Mouse (Mus musculus): ENCODE measurements around the gene Ptpro. TPM values are rescaled to one million over a fixed set of nuclear protein-coding genes. Genes with fewer than 3 reads are reported as not detected.

Gene Ptpro
- polyA plus RNA-seq, 1 experiment from 2014 or later = 2.6 TPM

DNA sequence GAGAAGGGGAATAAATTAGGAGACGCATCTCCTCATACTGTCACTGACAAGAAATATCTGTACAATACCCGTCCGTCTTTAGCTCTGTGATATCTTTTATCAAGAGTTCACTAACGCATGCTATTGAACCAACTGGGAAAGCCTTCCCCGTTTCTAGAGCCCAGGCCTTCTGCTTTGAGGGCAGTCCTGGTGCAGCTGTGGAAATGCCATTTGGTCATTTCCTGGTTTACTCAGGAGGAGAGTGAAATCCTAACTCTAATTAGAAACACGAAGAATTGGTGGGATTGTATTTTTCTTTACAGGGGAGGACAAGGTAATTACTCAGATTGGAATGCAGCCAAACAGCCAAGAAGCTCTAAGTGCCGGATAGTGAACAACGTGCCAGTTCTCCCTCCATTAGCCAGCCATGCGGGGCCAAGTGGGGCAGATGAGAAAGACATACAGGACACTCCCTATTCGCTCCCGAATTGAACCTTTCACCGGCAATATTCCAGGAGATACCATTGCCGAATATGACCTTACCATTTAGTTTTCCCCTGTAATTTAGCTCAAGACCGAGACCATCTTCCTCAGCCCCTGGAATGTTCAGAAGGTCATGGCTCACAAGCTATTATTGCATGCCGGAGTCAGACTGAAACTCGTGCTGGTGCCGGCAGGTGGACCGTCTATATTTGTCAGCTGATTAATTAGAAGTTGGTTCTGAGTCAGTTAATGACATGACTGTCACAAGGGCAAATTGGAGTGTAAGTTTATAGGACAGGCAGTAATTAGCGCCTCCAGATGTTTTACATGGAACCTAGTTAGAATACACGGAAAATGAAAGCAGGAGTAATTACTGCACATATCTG, 43.1 kb downstream of the Ptpro start:
- no peak for ATAC-seq (ENCODE audit: insufficient number of reproducible peaks, low FRiP score, low TSS enrichment, low read depth)
- Histone ChIP-seq H3K36me3 (no peaks in the 10 kb centered on the region), H3K27me3 (no peaks in the 10 kb centered on the region), H3K4me2 (replicated peaks) (no peak overlapping the region), H3K4me1 (0 out of 2 replicates have a peak, but pooled peaks cover 4% of the 10 kb centered on the region), H3K4me3 (replicated peaks) (no peak overlapping the region), H3K9ac (no peak overlapping the region), H3K9me3 (replicated peaks) (no peaks in the 10 kb centered on the region), H3K27ac (replicated peaks) (no peak overlapping the region)
- 47% methylated on average over 20 of the region's 20 CpGs for WGBS

DNA sequence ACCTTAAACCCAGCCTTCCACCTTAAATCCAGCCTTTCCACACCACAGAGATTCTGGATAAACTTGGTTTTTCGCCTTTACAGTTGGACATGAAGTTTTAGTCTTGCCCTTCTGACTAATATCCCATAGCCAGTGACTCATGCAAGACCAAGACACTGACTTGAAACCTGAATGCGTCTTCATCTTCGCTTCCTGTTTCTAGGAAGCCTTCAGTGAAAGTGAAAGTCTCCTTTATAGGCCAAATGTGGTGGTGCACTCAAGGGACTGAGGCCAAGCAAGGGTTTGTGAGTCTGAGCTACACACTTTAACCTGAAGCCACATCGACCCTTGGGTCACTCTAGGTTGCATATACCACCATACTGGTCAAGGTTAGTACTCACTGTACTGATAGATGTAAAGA, 50.4 kb downstream of the Ptpro start:
- 86% methylated on average over 4 of the region's 4 CpGs for WGBS
- no peaks in the 10 kb centered on the region for H3K4me1 ChIP-seq
- no peaks in the 10 kb centered on the region for H3K9me3 ChIP-seq (replicated peaks)
- no peak overlapping the region for H3K9ac ChIP-seq
- H3K27ac ChIP-seq (replicated peaks) = no peak overlapping the region
- H3K4me2 ChIP-seq (replicated peaks) = no peak overlapping the region
- no peaks in the 10 kb centered on the region for H3K27me3 ChIP-seq
- no peak for ATAC-seq (ENCODE audit: insufficient number of reproducible peaks, low FRiP score, low TSS enrichment, low read depth)
- H3K36me3 ChIP-seq = no peaks in the 10 kb centered on the region
- H3K4me3 ChIP-seq (replicated peaks) = no peak overlapping the region

DNA sequence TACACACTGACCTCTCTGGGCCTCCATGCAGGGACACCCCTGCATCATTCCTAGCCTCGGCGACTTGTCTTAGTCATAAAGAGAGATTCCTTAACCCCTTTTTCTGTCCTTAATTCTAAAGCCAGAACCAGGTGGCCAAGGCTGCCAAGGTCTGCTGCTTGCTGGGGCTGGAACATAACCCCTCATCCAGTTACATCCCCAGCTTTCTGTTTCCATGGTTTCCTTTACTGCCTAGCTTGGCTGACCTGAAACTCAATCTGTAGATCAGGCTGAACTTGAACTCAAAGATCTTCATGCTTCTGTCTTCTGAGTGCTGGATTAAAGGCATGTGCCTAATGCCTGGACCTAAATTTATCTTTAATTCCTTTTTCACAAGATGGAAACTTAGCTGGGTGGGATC, 51.7 kb downstream of the Ptpro start:
- no peak for ATAC-seq (ENCODE audit: insufficient number of reproducible peaks, low FRiP score, low TSS enrichment, low read depth)
- 86% methylated on average over 2 of the region's 2 CpGs for WGBS
- Histone ChIP-seq H3K9ac (no peak overlapping the region), H3K4me2 (replicated peaks) (no peak overlapping the region), H3K27ac (replicated peaks) (no peak overlapping the region), H3K36me3 (no peaks in the 10 kb centered on the region), H3K9me3 (replicated peaks) (no peaks in the 10 kb centered on the region), H3K4me3 (replicated peaks) (no peak overlapping the region), H3K4me1 (no peaks in the 10 kb centered on the region), H3K27me3 (no peaks in the 10 kb centered on the region)

DNA sequence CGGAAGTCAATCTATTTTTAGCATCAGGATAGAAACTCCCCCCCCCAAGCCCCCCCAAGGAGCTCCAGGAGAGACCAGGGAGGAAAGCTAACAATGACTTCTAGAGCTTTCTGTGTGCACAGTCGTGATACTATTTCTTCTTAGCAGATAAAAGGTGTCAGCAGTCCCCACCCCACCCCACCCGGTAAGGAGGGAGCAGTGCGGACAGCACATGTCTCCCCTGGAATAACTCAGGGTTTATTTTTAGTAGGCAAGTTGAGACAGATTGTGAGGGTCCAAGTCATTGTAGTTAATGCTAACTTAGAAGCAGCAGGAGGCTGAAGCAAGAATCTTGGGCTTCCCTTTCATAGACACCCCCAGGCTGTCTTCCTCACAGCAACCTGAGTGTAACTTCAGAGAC, 63.1 kb downstream of the Ptpro start:
- no peak for ATAC-seq (ENCODE audit: insufficient number of reproducible peaks, low FRiP score, low TSS enrichment, low read depth)
- no peaks in the 10 kb centered on the region for H3K36me3 ChIP-seq
- H3K27me3 ChIP-seq = no peaks in the 10 kb centered on the region
- H3K4me3 ChIP-seq (replicated peaks) = no peak overlapping the region
- no peak overlapping the region for H3K9ac ChIP-seq
- H3K9me3 ChIP-seq (replicated peaks) = no peaks in the 10 kb centered on the region
- no peak overlapping the region for H3K27ac ChIP-seq (replicated peaks)
- WGBS = 46% methylated on average over 4 of the region's 4 CpGs
- no peak overlapping the region for H3K4me2 ChIP-seq (replicated peaks)
- H3K4me1 ChIP-seq = 0 out of 2 replicates have a peak, but pooled peaks cover 3% of the 10 kb centered on the region

DNA sequence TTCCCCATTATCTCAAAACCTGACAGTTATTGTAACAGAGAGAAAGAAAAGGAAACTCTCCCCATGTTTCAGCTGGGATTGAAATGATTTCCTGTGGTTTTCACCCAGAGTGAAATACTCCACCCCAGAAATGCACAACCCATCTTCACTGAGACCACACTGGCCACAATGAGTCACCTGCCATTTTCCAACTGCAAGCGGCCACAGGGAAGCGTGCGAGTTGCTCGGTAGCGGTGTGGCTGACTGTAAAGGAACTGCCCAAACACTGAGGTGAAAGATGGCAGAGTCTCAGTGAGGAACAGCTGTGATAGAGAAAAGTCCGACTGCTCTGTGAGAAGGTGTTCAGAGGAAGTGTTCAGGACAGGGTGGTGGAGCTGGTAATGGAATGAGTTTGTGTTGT, 64.2 kb downstream of the Ptpro start:
- H3K36me3 ChIP-seq = no peaks in the 10 kb centered on the region
- ATAC-seq (ENCODE audit: insufficient number of reproducible peaks, low FRiP score, low TSS enrichment, low read depth) = no peak
- no peak overlapping the region for H3K4me2 ChIP-seq (replicated peaks)
- H3K27me3 ChIP-seq = no peaks in the 10 kb centered on the region
- no peak overlapping the region for H3K9ac ChIP-seq
- 71% methylated on average over 6 of the region's 6 CpGs for WGBS
- H3K9me3 ChIP-seq (replicated peaks) = no peaks in the 10 kb centered on the region
- H3K4me1 ChIP-seq = 0 out of 2 replicates have a peak, but pooled peaks cover 3% of the 10 kb centered on the region
- no peak overlapping the region for H3K4me3 ChIP-seq (replicated peaks)
- no peak overlapping the region for H3K27ac ChIP-seq (replicated peaks)

DNA sequence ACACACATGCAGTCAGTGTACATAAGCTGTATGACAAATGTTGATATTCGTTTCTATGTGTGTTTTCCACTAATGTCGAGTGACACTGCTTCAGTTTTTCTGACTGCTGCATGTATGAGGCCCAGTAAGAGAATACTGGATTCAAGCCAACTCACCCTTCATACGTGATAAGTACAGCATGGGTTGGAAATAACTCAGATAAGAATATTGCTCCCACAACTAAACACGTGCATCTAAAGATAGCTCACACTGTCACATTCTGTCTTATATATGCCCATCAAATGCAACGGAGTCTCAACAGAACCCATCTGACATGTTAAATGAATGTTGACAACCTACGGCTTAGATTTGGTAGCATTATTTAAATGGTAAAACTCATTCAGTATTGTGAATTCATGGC, 65.4 kb downstream of the Ptpro start:
- Histone ChIP-seq H3K9me3 (replicated peaks) (no peaks in the 10 kb centered on the region), H3K27ac (replicated peaks) (no peak overlapping the region), H3K27me3 (no peaks in the 10 kb centered on the region), H3K4me3 (replicated peaks) (no peak overlapping the region), H3K4me2 (replicated peaks) (no peak overlapping the region), H3K36me3 (no peaks in the 10 kb centered on the region), H3K4me1 (0 out of 2 replicates have a peak, but pooled peaks cover 3% of the 10 kb centered on the region), H3K9ac (no peak overlapping the region)
- WGBS = 60% methylated on average over 6 of the region's 6 CpGs
- ATAC-seq (ENCODE audit: insufficient number of reproducible peaks, low FRiP score, low TSS enrichment, low read depth) = no peak

DNA sequence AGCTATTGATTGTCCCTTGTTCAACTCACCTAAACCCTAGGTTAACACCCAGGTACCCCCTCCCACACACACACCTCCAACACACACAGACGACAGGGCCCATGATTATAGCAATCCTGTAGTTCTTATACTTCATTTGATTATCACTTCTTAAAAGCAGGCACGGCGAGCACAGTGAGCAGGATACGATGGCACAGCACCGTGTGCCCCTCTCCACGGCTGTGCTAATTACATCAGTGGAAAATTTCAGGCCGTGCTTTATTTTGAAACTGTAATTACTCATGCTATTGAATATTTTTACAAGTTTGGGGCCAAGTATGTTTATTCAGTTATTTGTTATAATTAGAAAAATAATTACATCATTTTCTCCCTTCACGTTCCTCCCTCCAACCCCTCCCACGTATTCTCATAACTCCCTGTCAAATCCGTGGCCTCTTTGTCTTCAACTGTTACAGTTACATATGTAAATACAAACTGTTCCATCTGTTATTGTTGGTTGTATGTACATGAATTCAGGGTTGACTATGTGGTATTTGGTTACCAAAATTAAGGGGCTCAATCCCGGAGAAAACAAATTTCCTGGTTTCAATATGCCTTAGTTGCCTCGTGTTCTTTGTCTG, 66.2 kb downstream of the Ptpro start:
- Histone ChIP-seq H3K27ac (replicated peaks) (no peak overlapping the region), H3K4me1 (0 out of 2 replicates have a peak, but pooled peaks cover 3% of the 10 kb centered on the region), H3K4me2 (replicated peaks) (no peak overlapping the region), H3K36me3 (no peaks in the 10 kb centered on the region), H3K4me3 (replicated peaks) (no peak overlapping the region), H3K9me3 (replicated peaks) (no peaks in the 10 kb centered on the region), H3K9ac (no peak overlapping the region), H3K27me3 (no peaks in the 10 kb centered on the region)
- 76% methylated on average over 12 of the region's 12 CpGs for WGBS
- ATAC-seq (ENCODE audit: insufficient number of reproducible peaks, low FRiP score, low TSS enrichment, low read depth) = no peak

DNA sequence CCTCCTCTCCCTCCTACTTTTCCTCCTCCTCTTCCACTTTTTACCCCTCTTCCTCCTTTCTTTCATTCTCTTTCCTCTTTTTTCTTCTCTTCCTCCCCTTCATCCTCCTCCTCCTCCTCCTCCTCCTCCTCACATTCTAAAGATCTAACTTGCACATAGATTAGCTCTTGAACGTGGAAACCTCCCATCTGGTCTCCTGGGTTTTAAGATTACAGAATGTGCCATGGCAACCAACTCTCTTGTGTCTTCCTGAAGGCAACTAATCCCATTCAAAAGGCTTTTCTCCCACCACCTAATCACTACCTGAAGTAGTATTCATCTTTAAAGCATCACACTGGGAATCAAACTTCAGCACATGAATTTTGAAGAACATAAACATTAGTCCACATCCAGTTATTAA, 67.5 kb downstream of the Ptpro start:
- H3K9ac ChIP-seq = no peak overlapping the region
- no peaks in the 10 kb centered on the region for H3K27me3 ChIP-seq
- WGBS = 38% methylated on average over 1 of the region's 1 CpGs
- H3K4me3 ChIP-seq (replicated peaks) = no peak overlapping the region
- no peaks in the 10 kb centered on the region for H3K36me3 ChIP-seq
- no peak overlapping the region for H3K4me2 ChIP-seq (replicated peaks)
- H3K27ac ChIP-seq (replicated peaks) = no peak overlapping the region
- no peak for ATAC-seq (ENCODE audit: insufficient number of reproducible peaks, low FRiP score, low TSS enrichment, low read depth)
- 0 out of 2 replicates have a peak, but pooled peaks cover 3% of the 10 kb centered on the region for H3K4me1 ChIP-seq
- H3K9me3 ChIP-seq (replicated peaks) = no peaks in the 10 kb centered on the region

DNA sequence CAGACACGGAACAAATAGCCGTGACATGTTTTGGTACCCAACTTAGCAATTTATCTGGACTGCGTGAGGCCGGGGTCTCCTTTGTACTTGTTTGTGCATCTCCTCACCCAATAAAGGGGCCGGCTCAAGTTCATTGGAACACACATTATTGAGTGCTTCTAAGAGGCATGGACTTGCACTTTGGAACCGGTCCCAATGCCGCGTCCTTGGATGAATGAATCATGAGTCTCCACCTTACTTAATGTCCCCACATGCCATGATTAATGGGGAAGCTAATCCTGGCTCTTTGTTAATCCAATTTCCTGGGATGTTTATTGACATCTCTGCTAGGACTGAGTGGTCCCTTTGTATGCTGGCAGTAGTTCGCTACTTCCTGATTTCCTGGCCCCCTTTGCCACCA, 75.6 kb downstream of the Ptpro start:
- H3K27me3 ChIP-seq = no peaks in the 10 kb centered on the region
- no peaks in the 10 kb centered on the region for H3K9me3 ChIP-seq (replicated peaks)
- H3K9ac ChIP-seq = no peak overlapping the region
- no peak overlapping the region for H3K4me3 ChIP-seq (replicated peaks)
- no peaks in the 10 kb centered on the region for H3K36me3 ChIP-seq
- ATAC-seq (ENCODE audit: insufficient number of reproducible peaks, low FRiP score, low TSS enrichment, low read depth) = no peak
- WGBS = 86% methylated on average over 9 of the region's 9 CpGs
- H3K4me1 ChIP-seq = no peaks in the 10 kb centered on the region
- H3K4me2 ChIP-seq (replicated peaks) = no peak overlapping the region
- H3K27ac ChIP-seq (replicated peaks) = no peak overlapping the region

DNA sequence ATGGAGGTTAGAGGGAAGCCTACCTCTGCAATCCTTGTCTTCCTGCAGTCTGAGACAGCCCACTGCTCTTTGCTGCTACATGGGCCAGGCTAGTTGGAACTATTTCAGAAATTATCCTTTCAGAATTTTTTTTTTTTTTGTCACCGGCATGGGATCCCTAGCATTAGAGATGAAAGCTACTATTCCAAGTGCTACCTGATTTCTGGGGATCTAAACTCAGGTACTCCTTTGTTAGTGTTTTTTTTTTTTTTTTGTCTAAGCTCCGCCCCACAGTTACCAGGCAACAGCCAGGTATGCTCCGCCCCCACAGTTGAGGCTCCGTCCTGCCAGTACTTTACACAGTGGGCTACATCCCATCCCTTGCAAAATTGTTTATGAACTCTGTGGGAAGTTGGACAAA, 76.1 kb downstream of the Ptpro start:
- no peak overlapping the region for H3K27ac ChIP-seq (replicated peaks)
- no peak overlapping the region for H3K4me3 ChIP-seq (replicated peaks)
- H3K36me3 ChIP-seq = no peaks in the 10 kb centered on the region

DNA sequence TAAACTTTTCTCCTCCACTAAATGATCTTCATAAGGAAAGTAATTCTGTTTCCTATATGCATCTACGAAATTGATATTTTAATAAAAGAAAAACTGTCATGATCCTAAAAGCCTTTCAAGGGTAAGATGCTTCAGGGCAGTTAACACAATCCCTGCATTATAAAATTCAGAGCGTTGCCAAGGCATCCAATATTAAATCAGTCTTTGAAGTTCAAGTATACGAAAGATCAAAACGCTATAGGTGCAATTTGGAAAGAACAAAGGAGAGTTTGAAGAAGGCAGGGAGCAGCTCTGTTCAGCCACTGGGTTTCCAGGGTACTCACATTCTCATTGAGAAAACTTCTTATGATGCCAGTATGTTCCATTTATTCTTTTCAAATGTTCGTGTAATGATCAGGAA, 78.7 kb downstream of the Ptpro start:
- H3K27me3 ChIP-seq = no peaks in the 10 kb centered on the region
- H3K4me3 ChIP-seq (replicated peaks) = no peak overlapping the region
- H3K27ac ChIP-seq (replicated peaks) = no peak overlapping the region
- no peak overlapping the region for H3K9ac ChIP-seq
- H3K36me3 ChIP-seq = no peaks in the 10 kb centered on the region
- H3K4me1 ChIP-seq = no peaks in the 10 kb centered on the region
- ATAC-seq (ENCODE audit: insufficient number of reproducible peaks, low FRiP score, low TSS enrichment, low read depth) = no peak
- no peaks in the 10 kb centered on the region for H3K9me3 ChIP-seq (replicated peaks)
- WGBS = 42% methylated on average over 5 of the region's 5 CpGs
- no peak overlapping the region for H3K4me2 ChIP-seq (replicated peaks)

More for the DNA sequence above, 76.1 kb downstream of the Ptpro start:
- no peaks in the 10 kb centered on the region for H3K27me3 ChIP-seq
- no peak overlapping the region for H3K4me2 ChIP-seq (replicated peaks)
- ATAC-seq (ENCODE audit: insufficient number of reproducible peaks, low FRiP score, low TSS enrichment, low read depth) = no peak
- whole genome bisulfite sequencing = 75% methylated on average over 4 of the region's 4 CpGs
- H3K4me1 ChIP-seq = no peaks in the 10 kb centered on the region
- no peak overlapping the region for H3K9ac ChIP-seq
- H3K9me3 ChIP-seq (replicated peaks) = no peaks in the 10 kb centered on the region

Measured in embryonic facial prominence, embryonic 15.5 days (tissue).